Mouse (Mus musculus): ENCODE data around the gene Stat5b. TPM values are rescaled to one million over a fixed set of nuclear protein-coding genes. Genes with fewer than 3 reads are reported as not detected.

The Stat5b gene
- total and polyA plus RNA-seq, 3 experiments: 29.3 to 37.0 (median 32.3) TPM

DNA sequence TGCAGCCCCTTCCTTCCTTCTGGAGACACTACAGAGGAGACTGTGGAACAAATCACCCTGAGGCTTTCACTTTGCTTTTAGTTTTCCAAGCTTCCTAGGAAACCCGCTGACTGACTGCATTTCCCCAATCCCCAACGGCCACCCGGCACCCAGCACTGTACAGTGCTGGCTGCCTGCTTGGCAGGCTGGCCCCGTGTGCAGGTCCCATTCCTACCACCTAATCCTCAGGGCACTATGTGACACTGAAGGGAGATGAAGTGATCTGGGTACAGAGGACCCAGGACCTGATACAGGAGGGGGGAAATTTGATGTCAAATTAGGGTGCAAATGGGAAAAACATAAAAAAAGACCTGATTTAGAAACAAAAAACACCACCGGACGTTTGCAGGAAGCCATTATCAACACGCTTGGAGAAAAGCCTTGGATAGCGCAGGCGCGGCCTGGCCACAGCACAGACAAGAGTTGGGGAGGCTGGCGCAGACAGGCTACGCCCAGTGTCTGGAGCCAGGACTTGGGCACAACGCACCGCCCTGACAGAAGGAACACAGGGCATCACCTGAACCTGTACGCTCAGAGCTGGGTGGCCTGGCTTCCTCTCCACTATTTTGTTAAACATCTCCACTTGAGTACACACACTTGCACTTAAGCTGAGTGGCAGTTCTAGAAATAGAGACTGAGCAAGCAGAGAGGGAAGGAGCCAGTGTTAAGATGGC is 68.6 kb downstream of the Stat5b start:
- Histone ChIP-seq H3K36me3 (ENCODE audit: control insufficient read depth in 1 of 2, insufficient read depth in 2 of 2, low read length in 2 of 2) (peaks cover 2 to 7% of the 10 kb centered on the region in 2 experiments; a peak in 2 of 4 replicates), H3K27ac (ENCODE audit: control insufficient read depth, low read depth, low read length) (no peak overlapping the region), H3K9ac (ENCODE audit: control insufficient read depth, low read depth, low read length, poor library complexity, severe bottlenecking) (no peak overlapping the region), H3K4me1 (ENCODE audit: control insufficient read depth in 1 of 2, insufficient read depth in 2 of 2, low read length in 2 of 2) (no peaks in the 10 kb centered on the region; a peak in 1 of 4 replicates), H3K27me3 (ENCODE audit: control insufficient read depth in 1 of 2, insufficient read depth in 2 of 2, low read length in 2 of 2) (no peaks in the 10 kb centered on the region), H3K9me3 (replicated peaks; ENCODE audit: insufficient read depth, low read length) (no peaks in the 10 kb centered on the region), H3K79me2 (ENCODE audit: control insufficient read depth, insufficient read depth, low read length, poor library complexity) (no peaks in the 10 kb centered on the region), H3K4me3 (ENCODE audit: control insufficient read depth in 1 of 2, insufficient read depth in 1 of 2, low read depth in 2 of 2, low read length in 2 of 2) (no peak overlapping the region)
- DNase-seq (ENCODE audit: low read depth, low spot score): no peak
- TF ChIP-seq MAFK (IDR thresholded peaks at IDR 0.05; ENCODE audit: borderline replicate concordance, low read depth, low read length): no peak
- no peak for TF ChIP-seq TCF12 (IDR thresholded peaks at IDR 0.05; ENCODE audit: low read depth, low read length)
- no peak for TF ChIP-seq ETS1 (IDR thresholded peaks at IDR 0.05; ENCODE audit: low read depth, low read length)
- no peak for TF ChIP-seq ZC3H11A (IDR thresholded peaks at IDR 0.05; ENCODE audit: low read depth, low read length)
- TF ChIP-seq MEF2A (IDR thresholded peaks at IDR 0.05; ENCODE audit: extremely low read depth, insufficient replicate concordance, low read depth, low read length, poor library complexity, severe bottlenecking): no peak
- TF ChIP-seq NELFE (IDR thresholded peaks at IDR 0.05; ENCODE audit: low read depth, low read length): no peak
- TF ChIP-seq POLR2AphosphoS2 (IDR thresholded peaks at IDR 0.05; ENCODE audit: low read length): no peak

DNA sequence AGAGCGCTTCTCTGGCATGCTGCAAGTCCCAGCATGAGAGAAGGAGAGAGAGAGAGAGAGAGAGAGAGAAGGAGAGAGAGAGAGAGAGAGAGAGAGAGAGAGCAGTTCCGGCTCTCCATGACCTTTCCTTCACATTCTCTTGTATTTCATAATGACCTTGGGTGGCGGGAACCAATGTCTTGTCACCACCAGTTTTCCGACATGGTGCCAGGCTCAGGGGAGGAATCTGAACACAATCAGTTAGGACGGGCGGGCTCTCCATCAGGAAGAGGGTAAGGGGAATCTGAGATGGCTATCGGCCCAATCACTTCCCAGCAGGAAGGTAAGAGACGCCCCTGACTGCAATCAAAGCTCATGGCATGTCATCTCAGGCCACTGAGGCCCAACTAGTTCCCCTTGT is 70.3 kb downstream of the Stat5b start:
- no peaks in the 10 kb centered on the region; a peak in 1 of 4 replicates for H3K4me1 ChIP-seq (ENCODE audit: control insufficient read depth in 1 of 2, insufficient read depth in 2 of 2, low read length in 2 of 2)
- H3K36me3 ChIP-seq (ENCODE audit: control insufficient read depth in 1 of 2, insufficient read depth in 2 of 2, low read length in 2 of 2): peaks cover 1 to 2% of the 10 kb centered on the region in 2 experiments; a peak in 2 of 4 replicates
- no peaks in the 10 kb centered on the region for H3K27me3 ChIP-seq (ENCODE audit: control insufficient read depth in 1 of 2, insufficient read depth in 2 of 2, low read length in 2 of 2)
- H3K4me3 ChIP-seq (ENCODE audit: control insufficient read depth in 1 of 2, insufficient read depth in 1 of 2, low read depth in 2 of 2, low read length in 2 of 2): no peak overlapping the region
- no peaks in the 10 kb centered on the region for H3K9me3 ChIP-seq (replicated peaks; ENCODE audit: insufficient read depth, low read length)
- H3K79me2 ChIP-seq (ENCODE audit: control insufficient read depth, insufficient read depth, low read length, poor library complexity): no peaks in the 10 kb centered on the region
- no peak overlapping the region for H3K27ac ChIP-seq (ENCODE audit: control insufficient read depth, low read depth, low read length)
- DNase-seq (ENCODE audit: low read depth, low spot score): no peak
- TF ChIP-seq ZMIZ1 (IDR thresholded peaks at IDR 0.05; ENCODE audit: low read depth, low read length) (no peak), ZC3H11A (IDR thresholded peaks at IDR 0.05; ENCODE audit: low read depth, low read length) (no peak)
- H3K9ac ChIP-seq (ENCODE audit: control insufficient read depth, low read depth, low read length, poor library complexity, severe bottlenecking): no peak overlapping the region

DNA sequence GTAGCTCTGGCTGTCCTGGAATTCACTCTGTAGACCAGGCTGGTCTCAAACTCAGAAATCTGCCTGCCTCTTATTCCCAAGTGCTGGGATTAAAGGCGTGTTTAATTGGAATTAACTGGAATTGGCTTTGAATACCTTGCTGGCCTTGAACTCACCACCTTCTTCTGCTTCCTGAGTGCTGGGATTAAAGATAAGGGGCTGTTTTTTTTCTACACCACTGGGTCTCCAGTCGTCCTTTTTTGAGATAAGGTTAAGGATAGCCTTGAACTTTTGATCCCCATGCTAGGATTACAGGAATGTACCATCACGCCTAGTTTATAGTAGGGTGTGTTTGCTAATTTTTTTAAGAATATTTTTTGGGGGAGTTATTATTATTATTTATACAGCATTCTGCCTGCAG is 72.5 kb downstream of the Stat5b start:
- peak; percentile 44 for DNase-seq (ENCODE audit: low read depth, low spot score)
- H3K9me3 ChIP-seq (replicated peaks; ENCODE audit: insufficient read depth, low read length): no peaks in the 10 kb centered on the region
- peaks cover 1 to 2% of the 10 kb centered on the region in 2 experiments; a peak in 2 of 4 replicates for H3K36me3 ChIP-seq (ENCODE audit: control insufficient read depth in 1 of 2, insufficient read depth in 2 of 2, low read length in 2 of 2)
- H3K9ac ChIP-seq (ENCODE audit: control insufficient read depth, low read depth, low read length, poor library complexity, severe bottlenecking): no peak overlapping the region
- H3K4me1 ChIP-seq (ENCODE audit: control insufficient read depth in 1 of 2, insufficient read depth in 2 of 2, low read length in 2 of 2): no peaks in the 10 kb centered on the region; a peak in 1 of 4 replicates
- H3K4me3 ChIP-seq (ENCODE audit: control insufficient read depth in 1 of 2, insufficient read depth in 1 of 2, low read depth in 2 of 2, low read length in 2 of 2): no peak overlapping the region
- no peak overlapping the region for H3K27ac ChIP-seq (ENCODE audit: control insufficient read depth, low read depth, low read length)
- no peaks in the 10 kb centered on the region for H3K27me3 ChIP-seq (ENCODE audit: control insufficient read depth in 1 of 2, insufficient read depth in 2 of 2, low read length in 2 of 2)
- H3K79me2 ChIP-seq (ENCODE audit: control insufficient read depth, insufficient read depth, low read length, poor library complexity): no peaks in the 10 kb centered on the region
- TF ChIP-seq GATA1 (IDR thresholded peaks at IDR 0.05; ENCODE audit: low read depth, low read length) (peak; percentile 51), EP300 (IDR thresholded peaks at IDR 0.05; ENCODE audit: low read depth in 1 of 2, low read length in 2 of 2) (peak; percentile 25 to 28; a peak in 2 of 4 replicates), SIN3A (IDR thresholded peaks at IDR 0.05; ENCODE audit: low read length) (peak; percentile 38; the same call in 1 of the 2 replicates), POLR2AphosphoS2 (IDR thresholded peaks at IDR 0.05; ENCODE audit: low read length) (no peak), MAFK (IDR thresholded peaks at IDR 0.05; ENCODE audit: borderline replicate concordance, low read depth, low read length) (no peak), RCOR1 (IDR thresholded peaks at IDR 0.05; ENCODE audit: low read depth, low read length) (peak; percentile 31; the same call in 1 of the 2 replicates), TCF12 (IDR thresholded peaks at IDR 0.05; ENCODE audit: low read depth, low read length) (peak; percentile 51; the same call in 1 of the 2 replicates), SMC3 (IDR thresholded peaks at IDR 0.05; ENCODE audit: low read depth, low read length) (0 out of 2 replicates have a peak, but pooled peaks have one; percentile 44), TAL1 (IDR thresholded peaks at IDR 0.05; ENCODE audit: low read length) (0 out of 2 replicates have a peak, but pooled peaks have one; percentile 10), ZNF384 (IDR thresholded peaks at IDR 0.05; ENCODE audit: low read depth, low read length) (peak; percentile 83), E2F4 (IDR thresholded peaks at IDR 0.05; ENCODE audit: borderline replicate concordance, low read depth, low read length) (no peak), POLR2A (IDR thresholded peaks at IDR 0.05; ENCODE audit: control insufficient read depth in 1 of 2, insufficient read depth in 1 of 2, low read depth in 1 of 2, low read length in 2 of 2, poor library complexity in 1 of 2) (no peak)

Measured in MEL (cell line).